Mouse (Mus musculus) E14TG2a.4 (cell line): ENCODE measurements around the gene Zfp148.
A peak's percentile ranks its signal among the peaks of the same experiment; 100 is the strongest.

Source experiments
- H3K27me3 ChIP-seq: 2 replicates; pipeline ENCODE4 v1.6.1; 2014; ENCODE audit warnings: low read length, control low read depth; ENCODE audit not compliant: insufficient read depth
- H3K36me3 ChIP-seq: 2 replicates; pipeline ENCODE4 v1.6.1; 2014; ENCODE audit warnings: low read length, control low read depth; ENCODE audit not compliant: insufficient read depth
- H3K4me1 ChIP-seq: replicated peaks from 2 replicates; pipeline ENCODE4 v1.6.1; 2014; ENCODE audit warnings: low read depth, low read length, control low read depth
- H3K4me3 ChIP-seq: replicated peaks from 2 replicates; pipeline ENCODE4 v1.5.1; 2014; ENCODE audit warnings: mild to moderate bottlenecking, low read length
- H3K9me3 ChIP-seq: 2 replicates; pipeline ENCODE4 v1.6.1; 2014; ENCODE audit warnings: low read length, control low read depth
- CTCF ChIP-seq: conservative IDR thresholded peaks from 2 replicates; pipeline ENCODE4 v1.5.1; 2014; ENCODE audit warnings: low read length
- NANOG ChIP-seq: IDR thresholded peaks from 2 replicates; pipeline ENCODE4 v1.6.1; 2014; ENCODE audit warnings: borderline replicate concordance, low read length, mixed read lengths
- POU5F1 ChIP-seq: IDR thresholded peaks from 2 replicates; pipeline ENCODE4 v1.6.1; 2014; ENCODE audit warnings: low read length, borderline replicate concordance

Gene Zfp148

DNA sequence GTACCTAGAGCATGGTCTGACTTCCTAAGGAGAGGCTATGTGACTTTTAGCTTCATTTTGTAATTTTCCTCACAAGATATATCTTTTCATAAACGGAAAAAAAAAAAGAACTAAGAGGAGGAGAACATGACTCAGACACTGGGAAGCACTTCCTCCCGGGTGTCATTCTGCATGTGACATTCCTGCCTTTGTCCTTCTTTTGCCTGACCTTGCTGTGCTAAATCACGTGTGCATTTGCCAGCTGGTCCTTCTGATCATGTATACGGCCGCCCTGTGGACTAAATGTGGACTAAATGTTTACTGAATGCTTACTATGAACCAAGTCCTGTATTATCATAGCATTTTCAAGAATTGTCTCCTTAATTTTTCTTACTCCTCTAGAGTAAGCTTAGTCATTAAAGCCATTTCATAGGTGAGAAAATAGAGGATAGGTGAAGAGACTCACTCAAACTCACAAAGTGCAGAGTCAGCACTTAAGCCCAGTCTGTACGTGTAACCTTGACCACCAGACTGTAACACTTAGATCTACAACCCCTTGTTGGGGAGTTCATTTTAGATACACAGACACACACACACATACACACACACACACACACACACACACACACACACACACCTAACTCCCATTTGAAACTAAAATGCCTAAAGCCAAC lies 139.4 kb downstream of the Zfp148 start:
- Histone ChIP-seq H3K4me3 (no peak overlapping the region), H3K27me3 (no peaks in the 10 kb centered on the region), H3K36me3 (peaks cover 10% of the 10 kb centered on the region; the same call in 1 of the 2 replicates), H3K9me3 (no peaks in the 10 kb centered on the region), H3K4me1 (peaks cover 69% of the 10 kb centered on the region)
- TF ChIP-seq NANOG: no peak
- TF ChIP-seq POU5F1: no peak
- TF ChIP-seq CTCF: no peak

GRCm38 (mm10) chr16:33522516-33522915 lies 141.9 kb downstream of the Zfp148 start:
- H3K36me3 ChIP-seq: peaks cover 10% of the 10 kb centered on the region; the same call in 1 of the 2 replicates
- no peaks in the 10 kb centered on the region for H3K27me3 ChIP-seq
- TF ChIP-seq CTCF: no peak
- no peak for TF ChIP-seq POU5F1
- no peak for TF ChIP-seq NANOG
- peaks cover 55% of the 10 kb centered on the region for H3K4me1 ChIP-seq
- no peak overlapping the region for H3K4me3 ChIP-seq
- no peaks in the 10 kb centered on the region for H3K9me3 ChIP-seq

DNA sequence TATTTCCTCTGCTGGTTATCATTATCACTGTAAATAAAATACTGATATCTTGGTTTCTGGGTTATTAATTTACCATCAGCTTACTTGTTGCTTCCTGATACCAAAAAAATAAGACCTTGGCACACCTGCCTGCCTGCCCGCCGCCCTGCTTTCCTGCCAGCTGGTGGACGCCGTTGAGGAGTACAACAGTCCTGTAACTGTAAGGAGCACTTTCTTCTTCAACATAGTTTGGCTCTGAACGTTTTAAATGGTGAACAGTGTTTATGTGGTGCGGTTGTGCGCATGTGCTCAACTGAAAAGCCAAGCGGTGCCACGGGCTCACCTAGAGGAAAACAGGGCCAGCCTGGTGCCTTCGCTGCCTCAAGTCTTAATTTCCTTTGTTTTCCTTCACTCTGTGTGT lies 142.9 kb downstream of the Zfp148 start:
- Histone ChIP-seq H3K4me1 (peaks cover 48% of the 10 kb centered on the region), H3K27me3 (no peaks in the 10 kb centered on the region), H3K36me3 (peaks cover 10% of the 10 kb centered on the region; the same call in 1 of the 2 replicates), H3K4me3 (no peak overlapping the region), H3K9me3 (peaks cover 6% of the 10 kb centered on the region; the same call in 1 of the 2 replicates)
- TF ChIP-seq POU5F1: no peak
- TF ChIP-seq CTCF: no peak
- no peak for TF ChIP-seq NANOG

- Histone ChIP-seq H3K4me3 (peak overlapping the region; percentile 29), H3K36me3 (no peaks in the 10 kb centered on the region), H3K27me3 (no peaks in the 10 kb centered on the region), H3K4me1 (peaks cover 46% of the 10 kb centered on the region), H3K9me3 (peaks cover 6% of the 10 kb centered on the region; the same call in 1 of the 2 replicates)
- TF ChIP-seq CTCF: no peak
- TF ChIP-seq POU5F1: no peak
- TF ChIP-seq NANOG: no peak
These were observed 149.1 kb downstream of the Zfp148 start for GRCm38 (mm10) chr16:33529502-33530454.

GRCm38 (mm10) chr16:33531184-33531583 lies 150.5 kb downstream of the Zfp148 start:
- Histone ChIP-seq H3K4me1 (peaks cover 43% of the 10 kb centered on the region), H3K27me3 (no peaks in the 10 kb centered on the region), H3K9me3 (peaks cover 6% of the 10 kb centered on the region; the same call in 1 of the 2 replicates), H3K4me3 (no peak overlapping the region), H3K36me3 (peaks cover 6% of the 10 kb centered on the region; the same call in 1 of the 2 replicates)
- TF ChIP-seq CTCF: no peak
- TF ChIP-seq NANOG: no peak
- no peak for TF ChIP-seq POU5F1

DNA sequence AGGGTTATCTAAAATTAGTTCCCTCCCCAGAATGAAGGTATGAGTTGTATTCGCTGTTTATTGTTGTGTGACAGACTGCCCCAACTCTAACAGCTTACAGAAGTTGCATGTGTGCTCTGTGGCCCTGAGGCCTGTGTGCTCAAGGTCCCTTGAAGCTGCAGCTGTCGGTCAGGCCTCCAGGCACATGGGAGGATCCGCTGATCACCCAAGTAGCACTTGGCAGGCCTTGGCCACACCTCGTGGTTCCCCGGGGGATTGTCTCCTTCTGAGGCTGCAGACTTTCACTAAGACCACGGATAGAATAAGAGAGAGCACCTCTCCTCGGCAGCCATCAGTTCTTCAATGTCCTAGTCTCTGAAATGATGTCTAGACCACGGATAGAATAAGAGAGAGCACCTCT lies 155.8 kb downstream of the Zfp148 start:
- no peaks in the 10 kb centered on the region for H3K9me3 ChIP-seq
- peaks cover 9% of the 10 kb centered on the region for H3K4me1 ChIP-seq
- TF ChIP-seq NANOG (no peak), POU5F1 (no peak), CTCF (no peak)
- no peak overlapping the region for H3K4me3 ChIP-seq
- H3K36me3 ChIP-seq: peaks cover 6% of the 10 kb centered on the region; the same call in 1 of the 2 replicates
- no peaks in the 10 kb centered on the region for H3K27me3 ChIP-seq

- Histone ChIP-seq H3K9me3 (no peaks in the 10 kb centered on the region), H3K36me3 (peaks cover 6% of the 10 kb centered on the region; the same call in 1 of the 2 replicates), H3K4me1 (peaks cover 3% of the 10 kb centered on the region; the same call in 1 of the 2 replicates), H3K4me3 (no peak overlapping the region), H3K27me3 (no peaks in the 10 kb centered on the region)
- TF ChIP-seq NANOG (no peak), POU5F1 (no peak), CTCF (no peak)
These were observed 157.0 kb downstream of the Zfp148 start for GRCm38 (mm10) chr16:33537499-33538225.

DNA sequence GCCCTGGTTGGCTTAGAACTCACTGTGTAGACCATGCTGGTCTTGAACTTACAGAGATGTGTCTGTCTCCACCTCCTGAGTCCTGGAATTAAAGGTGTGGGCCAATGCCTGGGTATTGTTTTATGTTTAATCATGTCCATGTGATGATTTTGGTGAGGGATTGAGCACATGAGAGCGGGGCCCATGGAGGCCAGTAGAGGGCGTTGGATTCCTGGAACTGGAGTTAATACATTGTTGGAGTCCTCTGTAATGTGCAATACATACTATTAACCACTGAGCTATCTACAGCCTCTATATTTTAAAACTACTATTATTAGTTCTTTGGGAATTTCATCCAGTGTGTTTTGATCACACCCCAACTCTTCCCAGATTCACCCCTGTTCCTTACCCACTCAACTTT lies 163.7 kb downstream of the Zfp148 start:
- H3K9me3 ChIP-seq: peaks cover 9% of the 10 kb centered on the region; the same call in 1 of the 2 replicates
- peaks cover 4% of the 10 kb centered on the region; the same call in 1 of the 2 replicates for H3K4me1 ChIP-seq
- TF ChIP-seq CTCF: 0 out of 2 replicates have a peak, but pooled peaks have one; percentile 12
- TF ChIP-seq POU5F1: no peak
- TF ChIP-seq NANOG: no peak
- no peaks in the 10 kb centered on the region for H3K36me3 ChIP-seq
- H3K27me3 ChIP-seq: no peaks in the 10 kb centered on the region
- H3K4me3 ChIP-seq: no peak overlapping the region
